Mouse (Mus musculus) liver, embryonic 14.5 days (tissue): ENCODE results near the gene Barx2. TPM values are rescaled to one million over a fixed set of nuclear protein-coding genes. Genes with fewer than 3 reads are reported as not detected.

Experiments
- ATAC-seq: fragments of 200-750 bp; cut with Nextera tagmentation; 2 replicates; pipeline ENCODE4 v1.8.0; 2017; ENCODE audit warnings: moderate number of reproducible peaks, mild to moderate bottlenecking, moderate library complexity; ENCODE audit not compliant: insufficient read depth
- DNase-seq, 3 experiments: peaks; one replicate each; pipeline ENCODE4 v3.0.0-alpha.2; 2012 to 2013; ENCODE audit warnings: low read depth in 3 of 3, low spot score in 3 of 3
- H3K27ac ChIP-seq: fragments of 300-500 bp; sonication (generic); 2 replicates; pipeline ENCODE4 v1.5.1; 2014; ENCODE audit warnings: moderate library complexity, mild to moderate bottlenecking, control low read depth, inconsistent platforms
- H3K27me3 ChIP-seq: fragments of 300-500 bp; sonication (generic); 2 replicates; pipeline ENCODE4 v1.6.1; 2014; ENCODE audit warnings: mild to moderate bottlenecking, low read length, moderate library complexity; ENCODE audit not compliant: control insufficient read depth, insufficient read depth
- H3K36me3 ChIP-seq: fragments of 300-500 bp; sonication (generic); replicated peaks from 2 replicates; pipeline ENCODE4 v1.6.1; 2014; ENCODE audit warnings: low read depth; ENCODE audit not compliant: control insufficient read depth, insufficient read depth
- H3K4me1 ChIP-seq, 2 experiments: fragments of 200-500 bp in 1 of 2; fragments of 300-500 bp in 1 of 2; sonication (generic) in 1 of 2; replicated peaks; 2 replicates each; pipeline ENCODE4 v1.6.1; 2012 to 2014; ENCODE audit warnings: antibody characterized with exemption in 1 of 2, inconsistent platforms in 1 of 2, low read length in 1 of 2; ENCODE audit not compliant: control insufficient read depth in 2 of 2, insufficient read depth in 2 of 2
- H3K4me2 ChIP-seq: fragments of 300-500 bp; sonication (generic); 2 replicates; pipeline ENCODE4 v1.6.1; 2014; ENCODE audit warnings: low read depth, mild to moderate bottlenecking, control low read depth, moderate library complexity
- H3K4me3 ChIP-seq, 2 experiments: fragments of 200-500 bp in 1 of 2; fragments of 300-500 bp in 1 of 2; sonication (generic) in 1 of 2; 2 replicates each; pipeline ENCODE4 v1.5.1; 2012 to 2014; ENCODE audit warnings: low read depth in 2 of 2, low read length in 2 of 2, mild to moderate bottlenecking in 2 of 2, control low read depth in 1 of 2, inconsistent platforms in 1 of 2, moderate library complexity in 1 of 2; ENCODE audit not compliant: insufficient read depth in 1 of 2
- H3K9ac ChIP-seq: fragments of 300-500 bp; sonication (generic); replicated peaks from 2 replicates; pipeline ENCODE4 v1.6.1; 2014; ENCODE audit warnings: mild to moderate bottlenecking, control low read depth, moderate library complexity
- H3K9me3 ChIP-seq: fragments of 300-500 bp; sonication (generic); 2 replicates; pipeline ENCODE4 v1.6.1; 2016; ENCODE audit warnings: low read length, mixed read lengths; ENCODE audit not compliant: control insufficient read depth
- CTCF ChIP-seq: IDR thresholded peaks from 2 replicates; pipeline ENCODE4 v1.5.1; 2016; ENCODE audit warnings: antibody characterized with exemption, low read depth, control low read depth
- EP300 ChIP-seq: IDR thresholded peaks from 2 replicates; pipeline ENCODE4 v1.6.1; 2016; ENCODE audit warnings: antibody characterized with exemption, low read depth
- WGBS: fragments of 180-500 bp; shearing (Covaris S2); extraction: QIAGEN DNeasy Blood & Tissue Kit; methylation state at CpG from one replicate; pipeline ENCODE4 v1.1.7; 2014; ENCODE audit not compliant: insufficient replicate concordance; 5-methylcytosine and 5-hydroxymethylcytosine counted together
- polyA plus RNA-seq, 2 experiments: library from polyadenylated mRNA; depleted of rRNA in 1 of 2; stranded (reverse) in 1 of 2; unstranded in 1 of 2; fragments of >200 nt; fragmentation: Nextera tagmentation in 1 of 2; extraction: Ambion mirVana in 1 of 2; gene quantifications; 2 replicates each; pipeline versions ENCODE4 v1.2.1 to v1.2.3; 2012 to 2014

Barx2 gene
- polyA plus RNA-seq, 2 experiments = not detected

GRCm38 (mm10) chr9:31871410-31871809 lies 41.9 kb downstream of the Barx2 start:
- Histone ChIP-seq H3K9ac (no peak overlapping the region), H3K4me2 (no peak overlapping the region), H3K27me3 (no peaks in the 10 kb centered on the region), H3K4me1 (no peaks in the 10 kb centered on the region), H3K27ac (no peak overlapping the region), H3K4me3 (no peak overlapping the region), H3K9me3 (no peaks in the 10 kb centered on the region), H3K36me3 (no peaks in the 10 kb centered on the region)
- ATAC-seq = no peak
- WGBS = 52% methylated on average over 4 of the region's 4 CpGs
- no peak for DNase-seq
- TF ChIP-seq CTCF (no peak), EP300 (no peak)

GRCm38 (mm10) chr9:31868823-31869460 lies 44.3 kb downstream of the Barx2 start:
- DNase-seq (no peak), ATAC-seq (no peak)
- 51% methylated on average over 2 of the region's 2 CpGs for WGBS
- Histone ChIP-seq H3K9ac (no peak overlapping the region), H3K4me2 (no peak overlapping the region), H3K27me3 (no peaks in the 10 kb centered on the region), H3K36me3 (no peaks in the 10 kb centered on the region), H3K4me3 (no peak overlapping the region), H3K4me1 (no peaks in the 10 kb centered on the region), H3K9me3 (no peaks in the 10 kb centered on the region), H3K27ac (no peak overlapping the region)
- TF ChIP-seq EP300 = no peak
- TF ChIP-seq CTCF = no peak

GRCm38 (mm10) chr9:31863830-31864229 lies 49.4 kb downstream of the Barx2 start:
- Histone ChIP-seq H3K27ac (no peak overlapping the region), H3K4me2 (no peak overlapping the region), H3K9me3 (no peaks in the 10 kb centered on the region), H3K4me1 (no peaks in the 10 kb centered on the region), H3K27me3 (no peaks in the 10 kb centered on the region), H3K4me3 (no peak overlapping the region), H3K36me3 (no peaks in the 10 kb centered on the region), H3K9ac (no peak overlapping the region)
- no peak for DNase-seq
- TF ChIP-seq EP300 = no peak
- no peak for TF ChIP-seq CTCF
- no peak for ATAC-seq
- 73% methylated on average over 6 of the region's 6 CpGs for WGBS

GRCm38 (mm10) chr9:31859446-31859845 lies 53.8 kb downstream of the Barx2 start:
- WGBS = 49% methylated on average over 5 of the region's 5 CpGs
- no peaks in the 10 kb centered on the region for H3K4me1 ChIP-seq
- TF ChIP-seq EP300 = no peak
- TF ChIP-seq CTCF = no peak
- ATAC-seq (no peak), DNase-seq (no peak)
- H3K4me2 ChIP-seq = no peak overlapping the region
- H3K36me3 ChIP-seq = no peaks in the 10 kb centered on the region
- no peaks in the 10 kb centered on the region for H3K9me3 ChIP-seq
- no peak overlapping the region for H3K9ac ChIP-seq
- H3K27ac ChIP-seq = no peak overlapping the region
- no peaks in the 10 kb centered on the region; the same call in 1 of the 2 replicates for H3K27me3 ChIP-seq
- H3K4me3 ChIP-seq = no peak overlapping the region

GRCm38 (mm10) chr9:31858720-31859340 lies 54.4 kb downstream of the Barx2 start:
- Histone ChIP-seq H3K9me3 (no peaks in the 10 kb centered on the region), H3K36me3 (no peaks in the 10 kb centered on the region), H3K27ac (no peak overlapping the region), H3K9ac (no peak overlapping the region), H3K4me2 (no peak overlapping the region), H3K4me1 (no peaks in the 10 kb centered on the region), H3K4me3 (no peak overlapping the region), H3K27me3 (no peaks in the 10 kb centered on the region; the same call in 1 of the 2 replicates)
- WGBS = 4% methylated on average over 20 of the region's 20 CpGs
- TF ChIP-seq EP300 (no peak), CTCF (peak; percentile 54)
- ATAC-seq (no peak), DNase-seq (no peak)
